Mouse (Mus musculus): ENCODE measurements at regions not wholly inside any gene's neighbourhood (a gene's known extent, or its start where the extent isn't known, plus 50 kb on each side); places are given as distances from the start of the nearest gene placed in this dataset.

DNA sequence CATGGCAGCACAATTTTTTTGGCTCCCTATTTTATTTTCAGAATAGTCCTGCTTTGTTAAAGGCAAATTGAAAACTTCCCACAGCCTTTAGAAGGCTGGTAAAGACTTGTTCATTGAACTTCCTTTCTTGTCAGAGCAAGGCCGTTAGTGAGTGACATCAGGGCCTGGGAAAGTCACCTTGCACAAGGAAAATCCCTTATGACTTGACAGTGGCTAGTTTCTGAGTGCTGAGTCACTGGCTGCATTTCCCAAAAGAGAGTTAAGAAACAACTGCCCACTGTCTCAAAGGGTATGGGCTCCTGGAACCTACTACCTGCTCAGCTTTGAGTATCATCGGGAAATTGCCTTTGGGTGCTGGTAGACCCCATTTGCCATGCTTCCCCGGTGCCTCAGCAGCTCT, 89.2 kb upstream of the Marcks start:
- 76% methylated on average over 3 of the region's 3 CpGs for WGBS
- no peak for TF ChIP-seq CTCF (IDR thresholded peaks at IDR 0.05; ENCODE audit: low read depth)
- no peaks in the 10 kb centered on the region for H3K4me1 ChIP-seq (replicated peaks; ENCODE audit: control insufficient read depth, insufficient read depth, low read length)

DNA sequence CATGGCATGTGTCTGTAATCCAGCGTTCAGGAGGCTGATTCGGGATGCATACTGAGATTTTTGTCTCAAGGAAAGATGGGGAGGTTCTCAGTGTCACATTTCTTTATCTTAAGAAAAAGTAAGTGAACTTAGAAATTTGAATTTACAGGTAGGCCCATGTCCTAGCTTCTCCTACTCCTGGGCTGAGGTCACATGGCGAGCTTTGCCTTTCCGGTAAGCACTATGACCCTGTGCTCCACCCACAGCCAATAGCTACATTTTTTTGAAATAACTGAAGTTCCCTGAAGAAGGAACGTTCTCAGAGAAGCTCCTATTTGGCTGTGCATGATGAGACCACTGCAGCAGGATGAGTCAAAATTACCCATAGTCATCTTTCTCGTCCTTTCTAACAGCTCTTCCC, 83.0 kb upstream of the Marcks start:
- no peaks in the 10 kb centered on the region for H3K9me3 ChIP-seq (ENCODE audit: control insufficient read depth)
- WGBS: 59% methylated on average over 6 of the region's 6 CpGs
- no peaks in the 10 kb centered on the region for H3K36me3 ChIP-seq (ENCODE audit: control insufficient read depth, insufficient read depth)
- H3K9ac ChIP-seq (ENCODE audit: low read depth, low read length): no peak overlapping the region
- H3K4me1 ChIP-seq (replicated peaks; ENCODE audit: control insufficient read depth, insufficient read depth, low read length): 0 out of 2 replicates have a peak, but pooled peaks cover 3% of the 10 kb centered on the region
- ATAC-seq: no peak
- H3K4me3 ChIP-seq (ENCODE audit: low read depth, low read length): no peak overlapping the region
- no peak for TF ChIP-seq CTCF (IDR thresholded peaks at IDR 0.05; ENCODE audit: low read depth)
- no peaks in the 10 kb centered on the region for H3K27me3 ChIP-seq (replicated peaks; ENCODE audit: control insufficient read depth, insufficient read depth, low read length)
- no peak overlapping the region for H3K27ac ChIP-seq (ENCODE audit: low read depth, low read length)
- H3K4me2 ChIP-seq (replicated peaks; ENCODE audit: low read depth): no peak overlapping the region

More for the DNA sequence above, 89.2 kb upstream of the Marcks start:
- Histone ChIP-seq H3K4me3 (ENCODE audit: low read depth, low read length) (no peak overlapping the region), H3K4me2 (replicated peaks; ENCODE audit: low read depth) (no peak overlapping the region), H3K9me3 (ENCODE audit: control insufficient read depth) (no peaks in the 10 kb centered on the region), H3K36me3 (ENCODE audit: control insufficient read depth, insufficient read depth) (no peaks in the 10 kb centered on the region), H3K27me3 (replicated peaks; ENCODE audit: control insufficient read depth, insufficient read depth, low read length) (no peaks in the 10 kb centered on the region), H3K9ac (ENCODE audit: low read depth, low read length) (no peak overlapping the region), H3K27ac (ENCODE audit: low read depth, low read length) (no peak overlapping the region)
- ATAC-seq: no peak

DNA sequence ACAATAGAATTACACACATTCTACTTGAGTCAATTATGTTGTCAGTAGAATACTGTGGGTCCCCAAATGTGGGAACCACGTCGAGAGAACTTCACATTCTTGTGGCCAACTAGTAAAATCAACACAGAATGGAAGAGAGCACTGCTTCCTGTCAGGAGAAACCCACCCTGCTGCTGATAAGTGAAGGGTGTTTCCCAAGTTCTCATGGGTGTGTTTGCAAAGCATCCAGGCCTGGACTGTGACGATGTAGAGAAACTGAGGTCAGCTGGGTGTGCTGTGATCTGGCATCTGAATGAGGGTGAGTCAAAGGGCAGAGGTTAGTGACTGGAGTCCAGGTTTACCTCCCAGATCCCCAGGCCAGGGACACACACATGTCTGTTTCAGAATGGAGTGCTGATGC, 81.7 kb upstream of the Marcks start:
- ATAC-seq: no peak

DNA sequence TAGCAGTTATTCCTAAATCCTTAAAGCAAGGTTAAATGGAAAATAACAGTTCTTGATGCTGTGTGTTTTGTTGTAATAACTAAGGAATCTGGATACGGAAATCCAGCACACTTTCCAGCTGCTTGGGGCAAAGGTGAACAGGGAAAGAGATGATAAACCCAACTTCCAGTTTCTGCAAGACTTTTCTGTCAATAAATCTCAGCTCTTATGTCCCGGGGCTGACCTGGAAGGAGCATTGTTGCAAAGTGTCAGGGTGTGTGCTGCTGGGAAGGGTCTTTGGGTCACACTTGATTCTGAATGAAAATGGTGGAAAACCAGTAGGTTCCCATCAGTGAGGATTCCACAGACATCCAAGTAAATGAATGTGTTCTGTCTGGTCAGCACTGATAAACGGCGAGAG, 81.2 kb upstream of the Marcks start:
- TF ChIP-seq CTCF (IDR thresholded peaks at IDR 0.05; ENCODE audit: low read depth): no peak
- Histone ChIP-seq H3K4me2 (replicated peaks; ENCODE audit: low read depth) (no peak overlapping the region), H3K27me3 (replicated peaks; ENCODE audit: control insufficient read depth, insufficient read depth, low read length) (no peaks in the 10 kb centered on the region), H3K4me1 (replicated peaks; ENCODE audit: control insufficient read depth, insufficient read depth, low read length) (0 out of 2 replicates have a peak, but pooled peaks cover 3% of the 10 kb centered on the region), H3K27ac (ENCODE audit: low read depth, low read length) (no peak overlapping the region), H3K36me3 (ENCODE audit: control insufficient read depth, insufficient read depth) (no peaks in the 10 kb centered on the region), H3K9ac (ENCODE audit: low read depth, low read length) (no peak overlapping the region), H3K9me3 (ENCODE audit: control insufficient read depth) (no peaks in the 10 kb centered on the region), H3K4me3 (ENCODE audit: low read depth, low read length) (no peak overlapping the region)
- WGBS: 45% methylated on average over 4 of the region's 4 CpGs
- no peak for ATAC-seq

More for the DNA sequence above, 81.7 kb upstream of the Marcks start:
- H3K27ac ChIP-seq (ENCODE audit: low read depth, low read length): no peak overlapping the region
- no peak overlapping the region for H3K4me3 ChIP-seq (ENCODE audit: low read depth, low read length)
- no peaks in the 10 kb centered on the region for H3K27me3 ChIP-seq (replicated peaks; ENCODE audit: control insufficient read depth, insufficient read depth, low read length)
- no peak overlapping the region for H3K4me2 ChIP-seq (replicated peaks; ENCODE audit: low read depth)
- no peaks in the 10 kb centered on the region for H3K9me3 ChIP-seq (ENCODE audit: control insufficient read depth)
- no peak overlapping the region for H3K9ac ChIP-seq (ENCODE audit: low read depth, low read length)
- H3K36me3 ChIP-seq (ENCODE audit: control insufficient read depth, insufficient read depth): no peaks in the 10 kb centered on the region
- 34% methylated on average over 3 of the region's 3 CpGs for WGBS
- TF ChIP-seq CTCF (IDR thresholded peaks at IDR 0.05; ENCODE audit: low read depth): no peak
- 0 out of 2 replicates have a peak, but pooled peaks cover 3% of the 10 kb centered on the region for H3K4me1 ChIP-seq (replicated peaks; ENCODE audit: control insufficient read depth, insufficient read depth, low read length)

DNA sequence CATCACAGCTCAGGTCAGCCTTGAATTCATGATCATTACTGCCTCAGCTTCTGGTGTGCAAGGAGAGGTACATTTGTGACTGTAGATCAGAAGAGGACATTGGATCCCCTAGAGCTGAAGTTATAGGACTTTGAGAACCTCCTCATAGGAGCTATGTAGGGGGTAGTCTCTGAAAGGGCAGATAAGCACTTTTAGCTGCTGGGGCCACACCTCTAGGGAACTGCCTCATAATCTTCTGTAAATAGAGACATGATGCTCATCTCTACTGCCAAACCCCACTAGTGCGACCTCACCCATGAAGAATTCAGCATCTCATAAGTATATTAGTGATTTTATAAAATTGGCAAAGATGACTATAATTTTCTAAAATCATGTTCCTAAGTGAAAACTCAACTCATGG, 80.7 kb upstream of the Marcks start:
- no peak for TF ChIP-seq CTCF (IDR thresholded peaks at IDR 0.05; ENCODE audit: low read depth)
- Histone ChIP-seq H3K9ac (ENCODE audit: low read depth, low read length) (no peak overlapping the region), H3K4me2 (replicated peaks; ENCODE audit: low read depth) (no peak overlapping the region), H3K4me1 (replicated peaks; ENCODE audit: control insufficient read depth, insufficient read depth, low read length) (0 out of 2 replicates have a peak, but pooled peaks cover 3% of the 10 kb centered on the region), H3K27me3 (replicated peaks; ENCODE audit: control insufficient read depth, insufficient read depth, low read length) (no peaks in the 10 kb centered on the region), H3K4me3 (ENCODE audit: low read depth, low read length) (no peak overlapping the region), H3K36me3 (ENCODE audit: control insufficient read depth, insufficient read depth) (no peaks in the 10 kb centered on the region), H3K27ac (ENCODE audit: low read depth, low read length) (no peak overlapping the region), H3K9me3 (ENCODE audit: control insufficient read depth) (no peaks in the 10 kb centered on the region)
- WGBS: 76% methylated on average over 1 of the region's 1 CpGs
- ATAC-seq: no peak

DNA sequence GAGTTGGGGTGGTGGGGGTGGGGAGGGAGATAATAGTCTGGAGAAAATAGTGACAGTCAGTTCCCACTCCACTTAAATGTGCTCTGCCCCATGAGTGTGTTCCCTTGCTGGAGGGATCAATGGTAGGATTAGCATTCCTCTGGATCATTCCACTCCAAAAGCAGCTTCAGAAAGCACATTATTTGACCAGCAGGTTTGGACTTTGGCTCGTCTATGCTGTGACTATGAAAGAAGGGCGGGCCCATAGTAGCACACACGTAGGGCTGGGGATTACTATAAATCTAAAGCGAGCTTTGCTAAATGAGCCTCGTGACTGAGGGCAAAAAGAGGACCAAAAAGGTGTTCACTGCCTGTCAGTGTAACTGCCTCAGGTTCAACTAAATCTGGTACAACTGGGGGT, 75.9 kb upstream of the Marcks start:
- Histone ChIP-seq H3K9ac (ENCODE audit: low read depth, low read length) (no peak overlapping the region), H3K36me3 (ENCODE audit: control insufficient read depth, insufficient read depth) (no peaks in the 10 kb centered on the region), H3K9me3 (ENCODE audit: control insufficient read depth) (no peaks in the 10 kb centered on the region), H3K4me1 (replicated peaks; ENCODE audit: control insufficient read depth, insufficient read depth, low read length) (no peaks in the 10 kb centered on the region), H3K27me3 (replicated peaks; ENCODE audit: control insufficient read depth, insufficient read depth, low read length) (no peaks in the 10 kb centered on the region), H3K4me2 (replicated peaks; ENCODE audit: low read depth) (no peak overlapping the region), H3K4me3 (ENCODE audit: low read depth, low read length) (no peak overlapping the region), H3K27ac (ENCODE audit: low read depth, low read length) (no peak overlapping the region)
- peak; percentile 87 for ATAC-seq
- no peak for TF ChIP-seq CTCF (IDR thresholded peaks at IDR 0.05; ENCODE audit: low read depth)
- WGBS: 34% methylated on average over 5 of the region's 5 CpGs
